Mouse (Mus musculus): ENCODE results near the gene Gm47841. TPM values are rescaled to one million over a fixed set of nuclear protein-coding genes. Genes with fewer than 3 reads are reported as not detected.

Gene Gm47841
- polyA plus RNA-seq, 1 experiment from 2014 or later, result not detected

GRCm38 (mm10) chr15:101081035-101081548 lies 33.9 kb upstream of the Gm47841 start:
- H3K36me3 ChIP-seq, result no peaks in the 10 kb centered on the region
- no peak overlapping the region for H3K27ac ChIP-seq
- no peaks in the 10 kb centered on the region for H3K27me3 ChIP-seq (replicated peaks)
- no peak overlapping the region for H3K4me2 ChIP-seq (replicated peaks)
- no peak for ATAC-seq
- H3K4me3 ChIP-seq (replicated peaks), result no peak overlapping the region
- no peak overlapping the region for H3K9ac ChIP-seq
- H3K4me1 ChIP-seq (replicated peaks), result peaks cover 32% of the 10 kb centered on the region
- no peaks in the 10 kb centered on the region for H3K9me3 ChIP-seq
- 88% methylated on average over 7 of the region's 7 CpGs for WGBS

GRCm38 (mm10) chr15:101080031-101080520 lies 32.9 kb upstream of the Gm47841 start:
- Histone ChIP-seq H3K4me2 (replicated peaks) (no peak overlapping the region), H3K4me3 (replicated peaks) (no peak overlapping the region), H3K4me1 (replicated peaks) (peaks cover 42% of the 10 kb centered on the region), H3K36me3 (no peaks in the 10 kb centered on the region), H3K9ac (no peak overlapping the region), H3K27ac (no peak overlapping the region), H3K9me3 (no peaks in the 10 kb centered on the region), H3K27me3 (replicated peaks) (no peaks in the 10 kb centered on the region)
- WGBS, result 87% methylated on average over 9 of the region's 9 CpGs
- ATAC-seq, result no peak

GRCm38 (mm10) chr15:101078731-101079156 lies 31.5 kb upstream of the Gm47841 start:
- peaks cover 47% of the 10 kb centered on the region for H3K4me1 ChIP-seq (replicated peaks)
- WGBS, result 2% methylated on average over 28 of the region's 30 CpGs
- H3K27ac ChIP-seq, result peak overlapping the region; percentile 84
- H3K4me3 ChIP-seq (replicated peaks), result peak overlapping the region; percentile 87
- no peaks in the 10 kb centered on the region for H3K27me3 ChIP-seq (replicated peaks)
- peak; percentile 87 for ATAC-seq
- peak overlapping the region; percentile 86 for H3K4me2 ChIP-seq (replicated peaks)
- peak overlapping the region; percentile 79 for H3K9ac ChIP-seq
- H3K9me3 ChIP-seq, result no peaks in the 10 kb centered on the region
- no peaks in the 10 kb centered on the region for H3K36me3 ChIP-seq

GRCm38 (mm10) chr15:101077813-101078730 lies 30.9 kb upstream of the Gm47841 start, which contains the start of gene Fignl2:
Gene Fignl2, minus strand, starts transcription at chr15:101078567.
- Histone ChIP-seq H3K4me1 (replicated peaks) (peaks cover 47% of the 10 kb centered on the region), H3K4me3 (replicated peaks) (peak within 1 kb of the TSS; percentile 87), H3K27ac (peak within 1 kb of the TSS; percentile 84), H3K9me3 (no peaks in the 10 kb centered on the region), H3K9ac (peak within 1 kb of the TSS; percentile 79), H3K36me3 (no peaks in the 10 kb centered on the region), H3K4me2 (replicated peaks) (peak within 1 kb of the TSS; percentile 86), H3K27me3 (replicated peaks) (no peaks in the 10 kb centered on the region)
- WGBS, result under 1% methylated on average over 59 of the region's 96 CpGs
- peak; percentile 60 for ATAC-seq

- ATAC-seq, result 0 out of 2 replicates have a peak, but pooled peaks have one; percentile 3
- peak overlapping the region; percentile 86 for H3K4me2 ChIP-seq (replicated peaks)
- peak overlapping the region; percentile 79 for H3K9ac ChIP-seq
- no peaks in the 10 kb centered on the region for H3K36me3 ChIP-seq
- H3K4me1 ChIP-seq (replicated peaks), result peaks cover 48% of the 10 kb centered on the region
- 7% methylated on average over 34 of the region's 34 CpGs for WGBS
- peak overlapping the region; percentile 84 for H3K27ac ChIP-seq
- no peaks in the 10 kb centered on the region for H3K9me3 ChIP-seq
- peak overlapping the region; percentile 87 for H3K4me3 ChIP-seq (replicated peaks)
- no peaks in the 10 kb centered on the region for H3K27me3 ChIP-seq (replicated peaks)
Observed at GRCm38 (mm10) chr15:101077001-101077812, 30.0 kb upstream of the Gm47841 start.

GRCm38 (mm10) chr15:101076071-101077000 lies 29.1 kb upstream of the Gm47841 start:
- H3K27ac ChIP-seq, result 0 out of 2 replicates have a peak overlapping the region, but pooled peaks have one; percentile 84
- no peak for ATAC-seq
- peak overlapping the region; percentile 87 for H3K4me3 ChIP-seq (replicated peaks)
- WGBS, result 18% methylated on average over 26 of the region's 26 CpGs
- H3K36me3 ChIP-seq, result no peaks in the 10 kb centered on the region
- peaks cover 46% of the 10 kb centered on the region for H3K4me1 ChIP-seq (replicated peaks)
- peak overlapping the region; percentile 86 for H3K4me2 ChIP-seq (replicated peaks)
- H3K9ac ChIP-seq, result peak overlapping the region; percentile 79
- no peaks in the 10 kb centered on the region for H3K27me3 ChIP-seq (replicated peaks)
- no peaks in the 10 kb centered on the region for H3K9me3 ChIP-seq

- H3K4me1 ChIP-seq (replicated peaks), result peaks cover 50% of the 10 kb centered on the region
- no peak overlapping the region for H3K27ac ChIP-seq
- H3K4me2 ChIP-seq (replicated peaks), result peak overlapping the region; percentile 86
- H3K36me3 ChIP-seq, result no peaks in the 10 kb centered on the region
- no peaks in the 10 kb centered on the region for H3K9me3 ChIP-seq
- ATAC-seq, result no peak
- WGBS, result 64% methylated on average over 5 of the region's 5 CpGs
- no peak overlapping the region for H3K9ac ChIP-seq
- no peaks in the 10 kb centered on the region for H3K27me3 ChIP-seq (replicated peaks)
- H3K4me3 ChIP-seq (replicated peaks), result no peak overlapping the region
Observed at GRCm38 (mm10) chr15:101075656-101076055, 28.5 kb upstream of the Gm47841 start.

- H3K9me3 ChIP-seq, result no peaks in the 10 kb centered on the region
- peaks cover 55% of the 10 kb centered on the region for H3K4me1 ChIP-seq (replicated peaks)
- no peak for ATAC-seq
- H3K9ac ChIP-seq, result no peak overlapping the region
- H3K27me3 ChIP-seq (replicated peaks), result no peaks in the 10 kb centered on the region
- H3K36me3 ChIP-seq, result no peaks in the 10 kb centered on the region
- H3K27ac ChIP-seq, result no peak overlapping the region
- H3K4me2 ChIP-seq (replicated peaks), result no peak overlapping the region
- 73% methylated on average over 4 of the region's 4 CpGs for WGBS
- H3K4me3 ChIP-seq (replicated peaks), result no peak overlapping the region
Observed at GRCm38 (mm10) chr15:101075150-101075549, 28.0 kb upstream of the Gm47841 start.

GRCm38 (mm10) chr15:101074067-101074466 lies 26.9 kb upstream of the Gm47841 start:
- H3K27ac ChIP-seq, result no peak overlapping the region
- no peaks in the 10 kb centered on the region for H3K9me3 ChIP-seq
- H3K27me3 ChIP-seq (replicated peaks), result no peaks in the 10 kb centered on the region
- no peak overlapping the region for H3K9ac ChIP-seq
- peaks cover 62% of the 10 kb centered on the region for H3K4me1 ChIP-seq (replicated peaks)
- H3K4me3 ChIP-seq (replicated peaks), result no peak overlapping the region
- no peak overlapping the region for H3K4me2 ChIP-seq (replicated peaks)
- H3K36me3 ChIP-seq, result no peaks in the 10 kb centered on the region
- 84% methylated on average over 5 of the region's 5 CpGs for WGBS
- no peak for ATAC-seq

GRCm38 (mm10) chr15:101072736-101073135 lies 25.5 kb upstream of the Gm47841 start:
- no peaks in the 10 kb centered on the region for H3K36me3 ChIP-seq
- H3K27ac ChIP-seq, result no peak overlapping the region
- WGBS, result 49% methylated on average over 2 of the region's 2 CpGs
- ATAC-seq, result no peak
- no peaks in the 10 kb centered on the region for H3K27me3 ChIP-seq (replicated peaks)
- peaks cover 72% of the 10 kb centered on the region for H3K4me1 ChIP-seq (replicated peaks)
- H3K4me2 ChIP-seq (replicated peaks), result no peak overlapping the region
- no peak overlapping the region for H3K4me3 ChIP-seq (replicated peaks)
- no peak overlapping the region for H3K9ac ChIP-seq
- no peaks in the 10 kb centered on the region for H3K9me3 ChIP-seq

- H3K27ac ChIP-seq, result peak overlapping the region; percentile 70
- H3K9ac ChIP-seq, result no peak overlapping the region
- no peaks in the 10 kb centered on the region for H3K27me3 ChIP-seq (replicated peaks)
- no peaks in the 10 kb centered on the region for H3K9me3 ChIP-seq
- 26% methylated on average over 5 of the region's 5 CpGs for WGBS
- ATAC-seq, result peak; percentile 77
- H3K36me3 ChIP-seq, result no peaks in the 10 kb centered on the region
- peak overlapping the region; percentile 25; the same call in 1 of the 2 replicates for H3K4me2 ChIP-seq (replicated peaks)
- no peak overlapping the region for H3K4me3 ChIP-seq (replicated peaks)
- H3K4me1 ChIP-seq (replicated peaks), result peaks cover 75% of the 10 kb centered on the region
Observed at GRCm38 (mm10) chr15:101070762-101071161, 23.6 kb upstream of the Gm47841 start.

All from intestine, embryonic 15.5 days (tissue).